Mouse (Mus musculus) midbrain, embryonic 13.5 days (tissue): Measurements from ENCODE around the gene Selenom. TPM values are rescaled to one million over a fixed set of nuclear protein-coding genes. Genes with fewer than 3 reads are reported as not detected.

Source experiments
- ATAC-seq: fragments of 200-750 bp; cut with Nextera tagmentation; 2 replicates; pipeline ENCODE4 v1.8.0; 2017; ENCODE audit warnings: mild to moderate bottlenecking, moderate TSS enrichment, moderate library complexity
- H3K27ac ChIP-seq: fragments of 300-500 bp; sonication (generic); 2 replicates; pipeline ENCODE4 v1.5.1; 2015; ENCODE audit warnings: inconsistent platforms, mild to moderate bottlenecking, moderate library complexity
- H3K27me3 ChIP-seq: fragments of 300-500 bp; sonication (generic); 2 replicates; pipeline ENCODE4 v1.6.1; 2015; ENCODE audit warnings: mild to moderate bottlenecking, inconsistent platforms
- H3K36me3 ChIP-seq: fragments of 300-500 bp; sonication (generic); 2 replicates; pipeline ENCODE4 v1.6.1; 2015; ENCODE audit warnings: mild to moderate bottlenecking, inconsistent platforms
- H3K4me1 ChIP-seq: fragments of 300-500 bp; sonication (generic); replicated peaks from 2 replicates; pipeline ENCODE4 v1.6.1; 2015; ENCODE audit warnings: inconsistent platforms
- H3K4me2 ChIP-seq: fragments of 300-500 bp; sonication (generic); replicated peaks from 2 replicates; pipeline ENCODE4 v1.6.1; 2015; ENCODE audit warnings: moderate library complexity, mild to moderate bottlenecking, inconsistent platforms
- H3K4me3 ChIP-seq: fragments of 300-500 bp; sonication (generic); replicated peaks from 2 replicates; pipeline ENCODE4 v1.5.1; 2015; ENCODE audit warnings: mild to moderate bottlenecking, inconsistent platforms
- H3K9ac ChIP-seq: fragments of 300-500 bp; sonication (generic); replicated peaks from 2 replicates; pipeline ENCODE4 v1.6.1; 2015; ENCODE audit warnings: mild to moderate bottlenecking, inconsistent platforms
- H3K9me3 ChIP-seq: fragments of 300-500 bp; sonication (generic); 2 replicates; pipeline ENCODE4 v1.6.1; 2016; ENCODE audit warnings: mild to moderate bottlenecking, inconsistent platforms
- WGBS: fragments of 180-500 bp; shearing (Covaris S2); methylation state at CpG from one replicate; pipeline ENCODE4 v1.1.7; 2015; 5-methylcytosine and 5-hydroxymethylcytosine counted together
- polyA plus RNA-seq: library from polyadenylated mRNA; unstranded; fragments of >200 nt; fragmentation: Nextera tagmentation; extraction: Ambion mirVana; gene quantifications from 2 replicates; pipeline ENCODE4 v1.2.1, GENCODE M21; 2015

Gene Selenom
- polyA plus RNA-seq, 1 experiment from 2014 or later: 32.0 TPM

DNA sequence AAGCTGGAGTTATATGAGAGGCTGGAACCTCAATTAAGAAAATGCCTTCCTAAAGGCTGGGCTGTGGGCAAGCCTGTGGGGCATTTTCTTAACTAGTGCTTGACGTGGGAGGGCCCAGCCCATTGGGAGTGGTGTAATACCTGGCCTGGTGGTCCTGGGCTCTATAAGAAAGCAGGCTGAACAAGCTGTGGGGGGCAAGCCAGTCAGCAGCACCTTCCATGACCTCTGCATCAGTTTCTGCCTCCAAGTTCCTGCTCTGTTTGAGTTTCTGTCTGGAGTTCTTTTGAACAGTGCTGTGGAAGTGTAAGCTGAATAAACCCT is 31.7 kb downstream of the Selenom start:
- Histone ChIP-seq H3K4me2 (no peak overlapping the region), H3K27me3 (no peaks in the 10 kb centered on the region), H3K4me3 (no peak overlapping the region), H3K9ac (no peak overlapping the region), H3K27ac (no peak overlapping the region), H3K36me3 (no peaks in the 10 kb centered on the region), H3K4me1 (peaks cover 3% of the 10 kb centered on the region; the same call in 1 of the 2 replicates), H3K9me3 (no peaks in the 10 kb centered on the region)
- 21% methylated on average over 1 of the region's 1 CpGs for WGBS
- no peak for ATAC-seq

DNA sequence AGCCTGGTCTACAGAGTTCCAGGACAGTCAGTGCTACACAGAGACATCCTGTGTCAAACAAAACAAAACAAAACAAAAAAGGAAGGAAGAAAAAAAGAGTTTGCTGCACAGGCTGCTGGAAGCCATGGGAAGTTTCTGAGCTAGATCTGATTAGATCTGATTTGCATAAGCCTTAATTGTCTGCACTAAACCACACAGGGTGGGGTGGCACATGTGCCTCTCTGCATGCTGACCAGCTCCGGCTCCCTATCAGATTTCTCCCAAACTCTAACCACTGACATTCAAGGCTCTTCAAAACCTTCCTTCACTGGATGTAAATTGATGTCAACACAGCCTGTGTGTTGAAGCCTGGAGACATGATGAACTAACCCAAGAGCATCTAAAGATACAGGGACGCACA is 32.6 kb downstream of the Selenom start:
- no peak overlapping the region for H3K4me2 ChIP-seq
- H3K27me3 ChIP-seq: no peaks in the 10 kb centered on the region
- no peak for ATAC-seq
- H3K36me3 ChIP-seq: no peaks in the 10 kb centered on the region
- 72% methylated on average over 2 of the region's 2 CpGs for WGBS
- no peak overlapping the region for H3K9ac ChIP-seq
- H3K9me3 ChIP-seq: no peaks in the 10 kb centered on the region
- peaks cover 3% of the 10 kb centered on the region; the same call in 1 of the 2 replicates for H3K4me1 ChIP-seq
- no peak overlapping the region for H3K4me3 ChIP-seq
- H3K27ac ChIP-seq: no peak overlapping the region

DNA sequence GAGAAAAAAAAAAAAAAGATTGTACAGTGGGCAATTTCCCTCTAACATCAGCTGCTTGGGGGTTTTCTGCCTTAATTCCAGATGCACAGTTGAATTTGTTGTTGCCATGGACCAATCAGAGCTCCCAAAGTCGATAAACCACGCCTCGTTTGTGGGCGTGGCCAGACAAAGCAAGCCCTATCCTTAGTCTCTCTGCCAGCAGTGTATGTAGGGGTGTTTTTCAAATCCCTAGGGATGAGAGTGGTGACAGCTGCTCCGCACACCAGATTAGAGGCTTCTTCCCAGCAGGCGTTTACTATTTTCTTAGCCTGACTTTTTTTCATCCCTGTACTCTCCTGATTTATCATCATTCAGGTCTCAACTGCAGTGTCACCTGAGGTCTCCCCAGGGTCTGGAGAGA is 33.5 kb downstream of the Selenom start:
- H3K27ac ChIP-seq: no peak overlapping the region
- H3K36me3 ChIP-seq: no peaks in the 10 kb centered on the region
- H3K4me3 ChIP-seq: no peak overlapping the region
- peaks cover 3% of the 10 kb centered on the region; the same call in 1 of the 2 replicates for H3K4me1 ChIP-seq
- WGBS: 47% methylated on average over 6 of the region's 6 CpGs
- H3K9me3 ChIP-seq: no peaks in the 10 kb centered on the region
- H3K4me2 ChIP-seq: no peak overlapping the region
- H3K9ac ChIP-seq: no peak overlapping the region
- ATAC-seq: peak; percentile 78; the same call in 1 of the 2 replicates
- no peaks in the 10 kb centered on the region for H3K27me3 ChIP-seq

DNA sequence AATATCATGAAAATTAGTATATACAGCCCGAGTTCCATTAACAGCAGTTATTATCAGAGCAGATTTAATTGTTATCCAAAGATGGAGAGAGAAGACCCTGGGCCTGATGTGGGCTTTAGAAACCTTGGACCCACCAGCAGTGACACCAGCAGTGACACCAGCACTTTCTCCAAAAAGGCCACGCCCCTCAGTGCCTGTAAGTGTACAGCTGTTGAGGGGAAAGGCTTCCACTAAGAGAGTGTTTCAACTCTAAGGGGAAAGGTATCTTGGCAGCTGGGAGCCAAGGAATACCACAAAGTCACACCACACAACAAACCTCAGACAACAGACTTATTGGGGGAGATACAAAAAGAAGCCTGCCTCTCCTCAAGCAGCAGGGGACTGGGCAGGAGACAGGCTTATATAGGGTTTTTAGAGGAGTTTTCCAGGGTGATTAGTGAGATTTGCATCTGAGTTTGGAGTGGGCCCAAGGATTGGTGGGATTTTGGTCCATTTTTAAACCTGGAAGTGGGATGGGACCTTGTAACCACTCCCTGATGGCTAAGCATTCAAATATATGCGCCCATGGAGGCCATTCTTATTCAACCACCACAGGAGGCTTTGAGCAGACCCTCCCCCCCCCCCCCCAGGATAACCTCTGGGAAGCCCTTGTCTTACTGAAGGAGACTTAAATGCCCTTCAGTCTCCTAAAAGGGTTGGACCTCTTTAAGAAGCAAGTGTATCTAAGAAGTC is 34.2 kb downstream of the Selenom start:
- H3K4me3 ChIP-seq: no peak overlapping the region
- ATAC-seq: no peak
- peaks cover 3% of the 10 kb centered on the region; the same call in 1 of the 2 replicates for H3K4me1 ChIP-seq
- no peaks in the 10 kb centered on the region for H3K9me3 ChIP-seq
- H3K4me2 ChIP-seq: no peak overlapping the region
- WGBS: 58% methylated on average over 3 of the region's 3 CpGs
- H3K27me3 ChIP-seq: no peaks in the 10 kb centered on the region
- no peak overlapping the region for H3K27ac ChIP-seq
- H3K9ac ChIP-seq: no peak overlapping the region
- H3K36me3 ChIP-seq: no peaks in the 10 kb centered on the region

GRCm38 (mm10) chr11:3549791-3550190 is 35.3 kb downstream of the Selenom start:
- H3K9me3 ChIP-seq: no peaks in the 10 kb centered on the region
- no peak overlapping the region for H3K4me2 ChIP-seq
- H3K4me3 ChIP-seq: no peak overlapping the region
- no peaks in the 10 kb centered on the region for H3K27me3 ChIP-seq
- WGBS: 88% methylated on average over 5 of the region's 5 CpGs
- no peak for ATAC-seq
- peaks cover 3% of the 10 kb centered on the region; the same call in 1 of the 2 replicates for H3K4me1 ChIP-seq
- H3K36me3 ChIP-seq: no peaks in the 10 kb centered on the region
- no peak overlapping the region for H3K9ac ChIP-seq
- H3K27ac ChIP-seq: no peak overlapping the region

DNA sequence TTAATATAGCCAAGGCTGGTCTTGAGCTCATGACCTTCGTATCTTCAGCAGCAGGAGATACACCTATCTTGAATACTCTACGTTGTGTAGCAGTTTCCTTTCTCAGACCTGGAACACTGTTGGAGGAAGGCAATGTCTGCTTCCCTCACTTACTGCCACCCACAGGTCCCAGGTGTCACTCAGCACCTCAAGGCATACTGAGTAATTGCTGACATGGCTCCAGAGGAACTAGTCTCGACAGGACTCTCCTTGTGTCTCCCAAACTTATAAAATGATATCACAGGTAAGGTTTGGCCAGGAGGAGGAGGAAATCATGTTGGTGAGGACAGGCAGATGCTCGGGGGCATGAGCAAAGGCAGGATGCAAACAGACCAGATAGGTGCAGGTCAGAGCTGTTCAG is 40.5 kb downstream of the Selenom start:
- H3K27ac ChIP-seq: no peak overlapping the region
- no peaks in the 10 kb centered on the region for H3K36me3 ChIP-seq
- no peak for ATAC-seq
- 84% methylated on average over 4 of the region's 4 CpGs for WGBS
- H3K27me3 ChIP-seq: no peaks in the 10 kb centered on the region
- no peak overlapping the region for H3K4me3 ChIP-seq
- no peak overlapping the region for H3K9ac ChIP-seq
- no peak overlapping the region for H3K4me2 ChIP-seq
- no peaks in the 10 kb centered on the region for H3K9me3 ChIP-seq
- no peaks in the 10 kb centered on the region for H3K4me1 ChIP-seq

- Histone ChIP-seq H3K4me1 (no peaks in the 10 kb centered on the region), H3K27me3 (no peaks in the 10 kb centered on the region), H3K9ac (no peak overlapping the region), H3K4me3 (no peak overlapping the region), H3K4me2 (no peak overlapping the region), H3K36me3 (no peaks in the 10 kb centered on the region), H3K27ac (no peak overlapping the region), H3K9me3 (no peaks in the 10 kb centered on the region)
- WGBS: 82% methylated on average over 3 of the region's 3 CpGs
- ATAC-seq: no peak
Observed at GRCm38 (mm10) chr11:3557852-3558251, 43.4 kb downstream of the Selenom start.

DNA sequence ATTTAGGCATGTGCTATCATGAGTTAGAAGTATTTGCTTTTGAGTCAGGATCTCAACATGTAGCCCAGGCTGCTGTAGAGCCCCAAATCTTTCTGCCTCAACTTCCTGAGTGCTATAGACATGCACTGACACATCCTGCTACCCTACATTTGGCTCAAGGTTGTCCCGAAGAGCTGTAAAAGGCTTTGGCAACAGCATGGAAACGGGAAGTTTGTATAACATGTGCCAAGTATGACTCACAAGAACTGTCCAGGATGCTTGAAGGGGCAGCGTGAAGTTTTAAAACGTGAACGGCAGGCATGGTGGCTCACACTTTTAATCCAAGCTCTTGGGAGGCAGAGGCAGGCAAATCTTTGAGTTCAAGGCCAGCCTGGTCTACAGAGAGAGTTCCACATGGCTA is 45.7 kb downstream of the Selenom start:
- H3K27me3 ChIP-seq: no peaks in the 10 kb centered on the region
- H3K4me2 ChIP-seq: no peak overlapping the region
- no peaks in the 10 kb centered on the region for H3K4me1 ChIP-seq
- H3K4me3 ChIP-seq: no peak overlapping the region
- no peak overlapping the region for H3K27ac ChIP-seq
- WGBS: 79% methylated on average over 5 of the region's 5 CpGs
- no peaks in the 10 kb centered on the region for H3K9me3 ChIP-seq
- no peak overlapping the region for H3K9ac ChIP-seq
- no peaks in the 10 kb centered on the region for H3K36me3 ChIP-seq
- ATAC-seq: no peak

DNA sequence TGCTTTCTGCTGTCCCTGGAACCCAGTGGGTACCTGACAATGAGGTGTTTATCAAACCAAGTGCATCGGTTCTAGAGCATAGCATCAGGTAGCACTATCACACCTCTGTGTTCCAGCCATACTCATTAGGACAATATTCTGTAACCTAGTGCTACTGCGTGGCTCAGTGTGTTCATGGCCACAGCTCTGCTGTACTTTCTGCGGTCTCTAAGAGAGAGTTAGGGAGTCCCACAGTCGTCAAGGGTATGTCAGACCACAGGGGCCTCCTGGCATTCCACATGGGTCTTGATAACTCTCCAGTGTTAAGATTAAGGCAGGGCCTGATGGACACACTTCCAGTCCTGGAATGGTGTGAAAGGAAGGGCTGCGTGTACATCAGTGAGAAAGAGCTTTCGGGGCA is 49.4 kb downstream of the Selenom start:
- WGBS: 98% methylated on average over 6 of the region's 6 CpGs
- ATAC-seq: no peak
- H3K4me2 ChIP-seq: no peak overlapping the region

GRCm38 (mm10) chr11:3564451-3564850 is 50.0 kb downstream of the Selenom start:
- H3K4me3 ChIP-seq: no peak overlapping the region
- H3K9me3 ChIP-seq: no peaks in the 10 kb centered on the region
- no peaks in the 10 kb centered on the region for H3K36me3 ChIP-seq
- H3K4me1 ChIP-seq: no peaks in the 10 kb centered on the region
- WGBS: 62% methylated on average over 7 of the region's 7 CpGs
- no peak overlapping the region for H3K4me2 ChIP-seq
- H3K9ac ChIP-seq: no peak overlapping the region
- H3K27ac ChIP-seq: no peak overlapping the region
- H3K27me3 ChIP-seq: no peaks in the 10 kb centered on the region
- ATAC-seq: no peak

More for the DNA sequence above, 49.4 kb downstream of the Selenom start:
- Histone ChIP-seq H3K36me3 (no peaks in the 10 kb centered on the region), H3K9ac (no peak overlapping the region), H3K4me3 (no peak overlapping the region), H3K27ac (no peak overlapping the region), H3K4me1 (no peaks in the 10 kb centered on the region), H3K9me3 (no peaks in the 10 kb centered on the region), H3K27me3 (no peaks in the 10 kb centered on the region)

GRCm38 (mm10) chr11:3566018-3566417 is 51.5 kb downstream of the Selenom start:
- Histone ChIP-seq H3K9ac (no peak overlapping the region), H3K4me2 (no peak overlapping the region), H3K9me3 (no peaks in the 10 kb centered on the region), H3K4me1 (no peaks in the 10 kb centered on the region), H3K36me3 (no peaks in the 10 kb centered on the region), H3K27ac (no peak overlapping the region), H3K4me3 (no peak overlapping the region), H3K27me3 (no peaks in the 10 kb centered on the region)
- ATAC-seq: no peak
- WGBS: 89% methylated on average over 4 of the region's 4 CpGs
